Mouse (Mus musculus) stomach, postnatal 0 days (tissue): ENCODE measurements around the gene Prss50. TPM values are rescaled to one million over a fixed set of nuclear protein-coding genes. Genes with fewer than 3 reads are reported as not detected.

ENCODE experiments used
- ATAC-seq: fragments of 200-750 bp; cut with Nextera tagmentation; 2 replicates; pipeline ENCODE4 v1.8.0; 2017; ENCODE audit not compliant: low FRiP score, low TSS enrichment
- DNase-seq: peaks from one replicate; pipeline ENCODE4 v3.0.0-alpha.2; 2016; ENCODE audit warnings: low spot score
- H3K27ac ChIP-seq: fragments of 300-500 bp; sonication (generic); replicated peaks from 2 replicates; pipeline ENCODE4 v1.5.1; 2014; ENCODE audit warnings: mild to moderate bottlenecking, control low read depth
- H3K27me3 ChIP-seq: fragments of 300-500 bp; sonication (generic); 2 replicates; pipeline ENCODE4 v1.6.1; 2014; ENCODE audit warnings: low read length; ENCODE audit not compliant: control insufficient read depth, insufficient read depth
- H3K36me3 ChIP-seq: fragments of 300-500 bp; sonication (generic); 2 replicates; pipeline ENCODE4 v1.6.1; 2014; ENCODE audit warnings: low read length, mixed read lengths; ENCODE audit not compliant: control insufficient read depth, insufficient read depth
- H3K4me1 ChIP-seq: fragments of 300-500 bp; sonication (generic); replicated peaks from 2 replicates; pipeline ENCODE4 v1.6.1; 2014; ENCODE audit warnings: antibody characterized with exemption; ENCODE audit not compliant: control insufficient read depth, insufficient read depth
- H3K4me2 ChIP-seq: fragments of 300-500 bp; sonication (generic); replicated peaks from 2 replicates; pipeline ENCODE4 v1.6.1; 2014; ENCODE audit warnings: low read depth, mild to moderate bottlenecking, control low read depth, moderate library complexity
- H3K4me3 ChIP-seq: fragments of 300-500 bp; sonication (generic); 2 replicates; pipeline ENCODE4 v1.5.1; 2014; ENCODE audit warnings: low read depth, low read length, control low read depth
- H3K9ac ChIP-seq: fragments of 300-500 bp; sonication (generic); 2 replicates; pipeline ENCODE4 v1.6.1; 2014; ENCODE audit warnings: mild to moderate bottlenecking, low read length, control low read depth, mixed read lengths
- H3K9me3 ChIP-seq: fragments of 300-500 bp; sonication (generic); 2 replicates; pipeline ENCODE4 v1.6.1; 2016; ENCODE audit warnings: low read length; ENCODE audit not compliant: control insufficient read depth
- CTCF ChIP-seq: IDR thresholded peaks from 2 replicates; pipeline ENCODE4 v1.5.1; 2016; ENCODE audit warnings: antibody characterized with exemption, low read depth, mild to moderate bottlenecking, moderate library complexity
- EP300 ChIP-seq: optimal IDR thresholded peaks from 2 replicates; pipeline ENCODE3; 2016; ENCODE audit warnings: antibody characterized with exemption
- WGBS: fragments of 180-500 bp; shearing (Covaris S2); extraction: QIAGEN DNeasy Blood & Tissue Kit; methylation state at CpG from one replicate; pipeline ENCODE4 v1.1.7; 2014; 5-methylcytosine and 5-hydroxymethylcytosine counted together
- polyA plus RNA-seq: library from polyadenylated mRNA; unstranded; fragments of >200 nt; fragmentation: Nextera tagmentation; extraction: Ambion mirVana; gene quantifications from 2 replicates; pipeline ENCODE4 v1.2.1, GENCODE M21; 2015

Gene Prss50
- polyA plus RNA-seq, 1 experiment from 2014 or later: 0.10 TPM

DNA sequence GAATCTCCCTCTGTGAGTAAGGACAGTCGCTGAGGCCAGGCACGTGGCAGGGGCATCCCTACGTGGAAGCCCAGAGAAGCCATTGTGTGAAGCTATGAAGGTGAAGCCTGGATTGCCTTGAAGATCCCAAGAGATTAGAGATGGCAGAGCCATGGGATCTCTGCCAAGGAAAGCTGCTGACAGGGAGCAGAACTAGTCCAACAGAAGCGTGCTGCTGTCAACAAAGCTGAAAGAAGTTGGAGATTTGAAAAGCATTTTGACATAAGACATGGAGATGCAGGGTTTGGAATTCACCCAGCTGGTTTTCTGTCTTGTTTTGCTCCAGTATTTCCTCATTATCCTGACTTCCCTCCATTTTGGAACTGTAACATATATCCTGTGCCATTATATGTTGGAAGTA lies 44.5 kb downstream of the Prss50 start:
- TF ChIP-seq EP300 (no peak), CTCF (no peak)
- Histone ChIP-seq H3K4me3 (no peak overlapping the region), H3K4me1 (no peaks in the 10 kb centered on the region), H3K27ac (no peak overlapping the region), H3K27me3 (no peaks in the 10 kb centered on the region), H3K9me3 (no peaks in the 10 kb centered on the region), H3K9ac (no peak overlapping the region), H3K36me3 (no peaks in the 10 kb centered on the region), H3K4me2 (no peak overlapping the region)
- no peak for DNase-seq
- ATAC-seq: no peak
- WGBS: 70% methylated on average over 4 of the region's 4 CpGs

DNA sequence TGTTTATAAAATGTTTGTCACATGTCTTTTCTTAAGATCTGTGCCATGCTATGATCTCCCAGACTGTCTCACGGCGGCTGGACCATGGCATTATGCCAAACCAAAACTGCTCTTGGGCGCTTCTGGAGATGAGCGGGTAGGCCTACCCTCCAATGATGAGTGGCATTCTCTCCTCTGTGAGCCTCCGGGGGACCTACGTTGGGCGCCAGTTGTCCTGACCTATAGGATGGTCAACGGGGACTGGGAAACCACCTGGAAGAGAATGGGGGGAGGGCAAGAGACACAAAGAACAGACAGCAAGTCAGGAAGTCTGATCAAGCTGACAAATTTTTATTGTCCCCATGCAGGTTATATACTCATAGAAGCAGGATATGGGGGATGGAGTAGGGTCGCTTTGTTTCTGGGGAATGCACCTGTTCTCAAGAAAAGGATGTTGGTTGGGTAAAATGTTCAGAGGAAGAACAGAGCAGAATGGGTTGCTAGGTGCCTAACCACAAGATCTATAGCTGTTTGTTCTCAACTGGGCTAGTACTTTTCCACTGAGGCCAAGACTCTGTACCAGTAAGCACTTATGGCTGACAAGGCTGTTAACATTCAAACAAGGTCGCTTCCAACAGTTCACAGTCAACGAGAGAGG lies 49.6 kb downstream of the Prss50 start:
- DNase-seq (no peak), ATAC-seq (no peak)
- H3K4me1 ChIP-seq: no peaks in the 10 kb centered on the region
- H3K9me3 ChIP-seq: no peaks in the 10 kb centered on the region
- H3K9ac ChIP-seq: no peak overlapping the region
- no peak overlapping the region for H3K27ac ChIP-seq
- H3K4me3 ChIP-seq: no peak overlapping the region
- H3K27me3 ChIP-seq: no peaks in the 10 kb centered on the region
- WGBS: 91% methylated on average over 11 of the region's 11 CpGs
- no peak overlapping the region for H3K4me2 ChIP-seq
- no peaks in the 10 kb centered on the region for H3K36me3 ChIP-seq
- TF ChIP-seq CTCF: no peak
- no peak for TF ChIP-seq EP300

DNA sequence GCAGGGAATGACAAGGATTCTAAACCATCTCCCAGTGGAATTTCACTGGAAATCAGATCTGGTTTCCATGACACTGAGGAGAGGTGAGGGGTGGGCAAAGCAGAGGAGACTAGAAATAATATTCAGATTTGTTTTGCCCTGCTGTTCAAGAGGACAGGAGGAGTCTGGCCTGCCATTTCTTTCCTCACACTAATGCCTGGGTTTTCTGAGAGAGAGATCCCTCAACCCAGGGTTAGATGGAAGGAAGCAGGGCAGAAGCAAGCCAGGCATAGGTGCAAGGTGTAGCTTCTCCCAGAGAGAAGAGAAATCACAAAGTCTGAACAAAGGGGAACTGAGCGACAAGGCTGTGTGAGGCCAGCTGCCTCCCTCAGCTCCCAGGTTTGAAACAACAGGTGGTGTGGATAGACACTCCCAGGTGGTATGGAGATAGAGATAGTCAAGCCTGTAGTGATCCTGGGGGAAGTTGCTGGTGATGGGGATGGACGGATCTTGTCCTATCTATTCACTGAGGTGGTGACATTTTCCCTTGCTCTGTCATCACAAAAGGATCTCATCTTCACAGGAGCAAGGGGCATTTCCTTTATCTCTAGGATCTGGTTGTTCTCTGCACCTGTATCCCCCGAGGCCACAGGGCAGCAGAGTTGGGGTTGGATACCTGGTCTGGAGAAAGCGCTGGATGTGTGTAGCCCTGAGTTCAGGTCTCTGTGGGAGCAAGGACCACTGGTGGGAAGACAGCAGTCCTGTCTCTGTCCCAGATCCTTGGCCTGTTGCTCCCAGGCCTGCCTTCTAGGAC lies 50.3 kb downstream of the Prss50 start:
- no peak for TF ChIP-seq CTCF
- TF ChIP-seq EP300: no peak
- Histone ChIP-seq H3K4me2 (no peak overlapping the region), H3K9ac (no peak overlapping the region), H3K36me3 (no peaks in the 10 kb centered on the region), H3K27ac (no peak overlapping the region), H3K9me3 (no peaks in the 10 kb centered on the region), H3K4me1 (no peaks in the 10 kb centered on the region), H3K27me3 (no peaks in the 10 kb centered on the region), H3K4me3 (no peak overlapping the region)
- WGBS: 77% methylated on average over 4 of the region's 4 CpGs
- DNase-seq (no peak), ATAC-seq (no peak)

DNA sequence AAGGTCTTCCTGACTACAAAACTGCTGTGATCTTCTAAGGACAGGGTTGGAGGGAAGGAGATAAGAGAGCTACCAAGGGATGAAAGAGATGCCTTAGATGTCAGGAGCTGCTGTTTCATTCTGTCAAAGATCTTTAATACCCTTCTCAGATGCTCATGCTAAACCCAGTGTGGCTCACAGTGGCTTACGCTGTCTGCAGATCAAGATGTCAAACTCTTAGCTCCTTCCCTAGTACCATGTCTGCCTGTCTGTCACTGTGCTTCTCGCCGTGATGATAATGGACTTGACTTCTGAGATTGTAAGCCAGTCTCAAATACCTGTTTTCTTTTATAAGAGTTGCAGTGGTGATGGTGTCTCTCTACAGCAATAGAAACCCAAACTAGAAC lies 50.9 kb downstream of the Prss50 start:
- no peaks in the 10 kb centered on the region for H3K4me1 ChIP-seq
- H3K4me2 ChIP-seq: no peak overlapping the region
- H3K27me3 ChIP-seq: no peaks in the 10 kb centered on the region
- no peaks in the 10 kb centered on the region for H3K36me3 ChIP-seq
- H3K9me3 ChIP-seq: no peaks in the 10 kb centered on the region
- H3K9ac ChIP-seq: no peak overlapping the region
- H3K4me3 ChIP-seq: no peak overlapping the region
- H3K27ac ChIP-seq: no peak overlapping the region
- TF ChIP-seq CTCF (no peak), EP300 (no peak)
- no peak for DNase-seq
- ATAC-seq: no peak
- WGBS: 88% methylated on average over 3 of the region's 3 CpGs

DNA sequence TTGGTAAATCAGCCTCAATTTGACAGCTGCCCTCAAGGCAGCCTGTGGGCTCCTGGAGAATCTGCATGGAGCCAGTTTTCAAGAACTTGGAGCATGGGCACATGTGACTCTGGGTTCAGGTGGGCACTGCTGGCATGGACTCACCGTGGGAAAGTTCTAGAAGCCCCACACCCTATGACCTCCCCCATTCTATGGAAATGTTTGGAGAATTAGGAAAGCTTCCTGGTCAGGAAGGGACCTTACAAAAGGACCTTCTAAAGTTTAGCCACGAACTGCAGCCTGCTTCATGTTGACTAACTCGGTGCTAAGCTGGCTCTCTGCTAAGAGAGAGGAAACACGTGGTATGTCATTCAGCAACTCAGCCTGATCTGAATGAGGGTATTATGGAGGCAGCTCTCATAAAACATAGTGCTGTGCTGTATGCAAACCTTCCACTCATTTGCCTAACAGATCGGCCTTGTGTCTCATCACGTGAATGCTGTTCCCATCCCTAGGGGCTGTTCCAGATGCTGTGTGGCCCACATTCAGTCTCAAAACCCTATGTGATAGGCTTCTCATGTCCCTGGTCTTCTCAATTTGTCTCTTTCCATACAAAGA lies 51.7 kb downstream of the Prss50 start:
- Histone ChIP-seq H3K9ac (no peak overlapping the region), H3K4me3 (no peak overlapping the region), H3K4me1 (no peaks in the 10 kb centered on the region), H3K27ac (no peak overlapping the region), H3K4me2 (no peak overlapping the region), H3K27me3 (no peaks in the 10 kb centered on the region), H3K36me3 (no peaks in the 10 kb centered on the region), H3K9me3 (no peaks in the 10 kb centered on the region)
- no peak for ATAC-seq
- WGBS: 68% methylated on average over 6 of the region's 6 CpGs
- no peak for DNase-seq
- TF ChIP-seq EP300: no peak
- TF ChIP-seq CTCF: no peak

Other genes with a start within 250 kb of the Prss50 start
- 14.5 and 15.9 TPM in 2 replicates for gene Nradd, start 233.5 kb upstream of the Prss50 start, polyA plus RNA-seq
- gene Nbeal2, start 203.8 kb upstream of the Prss50 start, polyA plus RNA-seq: 5.7 and 6.2 TPM in 2 replicates
- 139 and 144 TPM in 2 replicates for gene Ccdc12, start 201.5 kb upstream of the Prss50 start, polyA plus RNA-seq
- gene Myl3, start 116.1 kb upstream of the Prss50 start, polyA plus RNA-seq: 0.11 and 0.27 TPM in 2 replicates
- 10.5 and 10.6 TPM in 2 replicates for gene Pth1r, start 110.8 kb upstream of the Prss50 start, polyA plus RNA-seq
- gene Prss42, start 59.8 kb upstream of the Prss50 start, polyA plus RNA-seq: not detected in 2 replicates
- not detected in 2 replicates for gene Prss44, start 44.0 kb upstream of the Prss50 start, polyA plus RNA-seq
- 0.04 TPM in 1 of 2 replicates, not detected in the other for gene Prss43, start 31.3 kb upstream of the Prss50 start, polyA plus RNA-seq
- not detected in 2 replicates for gene Prss45, start 23.4 kb upstream of the Prss50 start, polyA plus RNA-seq
- not detected in 2 replicates for gene Prss46, start 13.5 kb upstream of the Prss50 start, polyA plus RNA-seq
- 5.5 and 6.1 TPM in 2 replicates for gene Als2cl, start 21.9 kb downstream of the Prss50 start, polyA plus RNA-seq
- gene Tmie, start 22.1 kb downstream of the Prss50 start, polyA plus RNA-seq: 1.5 and 1.6 TPM in 2 replicates
- not detected in 2 replicates for gene Fam240a, start 58.9 kb downstream of the Prss50 start, polyA plus RNA-seq
- 0.07 TPM in 1 of 2 replicates, not detected in the other for gene Tdgf1, start 88.2 kb downstream of the Prss50 start, polyA plus RNA-seq
- gene Lrrc2, start 93.6 kb downstream of the Prss50 start, polyA plus RNA-seq: 0.07 and 0.08 TPM in 2 replicates
- gene Rtp3, start 132.6 kb downstream of the Prss50 start, polyA plus RNA-seq: 0.11 TPM in 1 of 2 replicates, not detected in the other
- 76.3 and 95.6 TPM in 2 replicates for gene Ltf, start 161.3 kb downstream of the Prss50 start, polyA plus RNA-seq
- gene Ccrl2, start 199.6 kb downstream of the Prss50 start, polyA plus RNA-seq: 1.8 and 2.0 TPM in 2 replicates